Mouse (Mus musculus) heart, postnatal 0 days (tissue): ENCODE data around the gene Olfr545. TPM values are rescaled to one million over a fixed set of nuclear protein-coding genes. Genes with fewer than 3 reads are reported as not detected.

Experiments used
- ATAC-seq: fragments of 200-750 bp; cut with Nextera tagmentation; 2 replicates; pipeline ENCODE4 v1.8.0; 2017; ENCODE audit warnings: low read depth, moderate number of reproducible peaks, moderate library complexity; ENCODE audit not compliant: insufficient read depth
- DNase-seq: peaks from one replicate; pipeline ENCODE4 v3.0.0-alpha.2; 2016; ENCODE audit warnings: low spot score
- H3K27ac ChIP-seq: fragments of 300-500 bp; sonication (generic); 2 replicates; pipeline ENCODE4 v1.5.1; 2014; ENCODE audit warnings: low read depth, mild to moderate bottlenecking
- H3K27me3 ChIP-seq: fragments of 300-500 bp; sonication (generic); 2 replicates; pipeline ENCODE4 v1.6.1; 2014; ENCODE audit warnings: low read length, mixed read lengths; ENCODE audit not compliant: control insufficient read depth, insufficient read depth
- H3K36me3 ChIP-seq: fragments of 300-500 bp; sonication (generic); replicated peaks from 2 replicates; pipeline ENCODE4 v1.6.1; 2014; ENCODE audit warnings: low read length, mixed read lengths; ENCODE audit not compliant: control insufficient read depth, insufficient read depth
- H3K4me1 ChIP-seq: fragments of 300-500 bp; sonication (generic); 2 replicates; pipeline ENCODE4 v1.6.1; 2014; ENCODE audit warnings: antibody characterized with exemption; ENCODE audit not compliant: control insufficient read depth, insufficient read depth
- H3K4me2 ChIP-seq: fragments of 300-500 bp; sonication (generic); 2 replicates; pipeline ENCODE4 v1.6.1; 2014; ENCODE audit warnings: low read depth, mild to moderate bottlenecking, low read length, moderate library complexity
- H3K4me3 ChIP-seq: fragments of 300-500 bp; sonication (generic); 2 replicates; pipeline ENCODE4 v1.5.1; 2014; ENCODE audit warnings: low read depth, low read length
- H3K9ac ChIP-seq: fragments of 300-500 bp; sonication (generic); replicated peaks from 2 replicates; pipeline ENCODE4 v1.6.1; 2014; ENCODE audit warnings: low read depth, low read length, mixed read lengths
- H3K9me3 ChIP-seq: fragments of 300-500 bp; sonication (generic); replicated peaks from 2 replicates; pipeline ENCODE4 v1.6.1; 2016; ENCODE audit warnings: low read length; ENCODE audit not compliant: control insufficient read depth
- CTCF ChIP-seq: IDR thresholded peaks from 2 replicates; pipeline ENCODE4 v1.5.1; 2016; ENCODE audit warnings: antibody characterized with exemption, control low read depth, low read depth
- EP300 ChIP-seq: IDR thresholded peaks from 2 replicates; pipeline ENCODE4 v1.6.1; 2016; ENCODE audit warnings: antibody characterized with exemption, low read depth
- WGBS: fragments of 180-500 bp; shearing (Covaris S2); extraction: QIAGEN DNeasy Blood & Tissue Kit; methylation state at CpG from one replicate; pipeline ENCODE4 v1.1.7; 2014; 5-methylcytosine and 5-hydroxymethylcytosine counted together
- polyA plus RNA-seq: library from polyadenylated mRNA; unstranded; fragments of >200 nt; fragmentation: Nextera tagmentation; extraction: Ambion mirVana; gene quantifications from 2 replicates; pipeline ENCODE4 v1.2.1, GENCODE M21; 2015
- total RNA-seq: library from RNA; depleted of rRNA; stranded (reverse); fragments of >200 nt; gene quantifications from 2 replicates; pipeline ENCODE4 v1.2.3, GENCODE M21; 2014; ENCODE audit warnings: low replicate concordance; rRNA removed

The Olfr545 gene
- total RNA-seq (not detected in 2 replicates), polyA plus RNA-seq (not detected in 2 replicates)

- ATAC-seq (no peak), DNase-seq (no peak)
- Histone ChIP-seq H3K9ac (no peak within 1 kb of the TSS), H3K4me1 (no peaks in the 10 kb centered on the region), H3K27me3 (no peaks in the 10 kb centered on the region), H3K36me3 (no peaks in the 10 kb centered on the region), H3K4me2 (no peak within 1 kb of the TSS), H3K4me3 (no peak within 1 kb of the TSS), H3K9me3 (no peaks in the 10 kb centered on the region), H3K27ac (no peak within 1 kb of the TSS)
- TF ChIP-seq CTCF = no peak
- no peak for TF ChIP-seq EP300
- whole genome bisulfite sequencing = 44% methylated on average over 3 of the region's 3 CpGs
These were observed at the start of gene Olfr545 for GRCm38 (mm10) chr7:102499473-102499872. TSS of gene Olfr545 (minus strand) at chr7:102499573.

- H3K4me3 ChIP-seq = no peak overlapping the region
- no peak for TF ChIP-seq EP300
- H3K4me2 ChIP-seq = no peak overlapping the region
- no peaks in the 10 kb centered on the region for H3K4me1 ChIP-seq
- no peaks in the 10 kb centered on the region for H3K9me3 ChIP-seq
- WGBS = 31% methylated on average over 3 of the region's 3 CpGs
- no peaks in the 10 kb centered on the region for H3K36me3 ChIP-seq
- no peak overlapping the region for H3K9ac ChIP-seq
- ATAC-seq (no peak), DNase-seq (no peak)
- no peaks in the 10 kb centered on the region for H3K27me3 ChIP-seq
- no peak overlapping the region for H3K27ac ChIP-seq
These were observed 41.9 kb upstream of the Olfr545 start for GRCm38 (mm10) chr7:102541251-102541650.

GRCm38 (mm10) chr7:102540596-102540995, 41.2 kb upstream of the Olfr545 start, which contains the start of gene Olfr548-ps1:
TSS of gene Olfr548-ps1 (plus strand) at chr7:102540896.
- Histone ChIP-seq H3K9me3 (no peaks in the 10 kb centered on the region), H3K36me3 (no peaks in the 10 kb centered on the region), H3K4me1 (no peaks in the 10 kb centered on the region), H3K27me3 (no peaks in the 10 kb centered on the region), H3K9ac (no peak within 1 kb of the TSS), H3K4me3 (no peak within 1 kb of the TSS), H3K4me2 (no peak within 1 kb of the TSS), H3K27ac (no peak within 1 kb of the TSS)
- ATAC-seq (no peak), DNase-seq (no peak)
- no peak for TF ChIP-seq CTCF
- TF ChIP-seq EP300 = no peak
- whole genome bisulfite sequencing = 78% methylated on average over 2 of the region's 2 CpGs

DNA sequence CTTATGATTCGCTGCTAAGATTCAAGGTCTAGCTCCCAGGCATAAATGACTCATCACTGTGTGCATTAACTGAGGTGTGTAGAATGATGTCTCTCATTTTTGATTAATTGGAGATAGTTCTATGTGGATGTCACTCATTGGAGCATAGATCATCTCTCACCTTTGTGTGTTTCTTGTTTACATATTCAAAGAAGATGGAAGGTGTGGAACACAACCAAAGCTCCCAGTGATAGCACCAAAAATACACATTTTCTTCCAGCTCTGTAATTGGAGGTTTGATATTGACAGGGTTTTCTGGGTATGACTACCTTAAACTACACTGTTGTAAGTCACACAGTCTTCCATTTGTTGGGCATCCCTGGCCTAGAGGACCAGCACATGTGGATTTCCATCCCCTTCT, 35.1 kb upstream of the Olfr545 start, which contains the start of gene Olfr547:
Olfr547 (plus strand) TSS at position 301 of the 400 bp plus-strand sequence.
- DNase-seq (no peak), ATAC-seq (no peak)
- 63% methylated on average over 1 of the region's 1 CpGs for WGBS
- Histone ChIP-seq H3K27me3 (no peaks in the 10 kb centered on the region), H3K9me3 (no peaks in the 10 kb centered on the region), H3K27ac (no peak within 1 kb of the TSS), H3K4me3 (no peak within 1 kb of the TSS), H3K4me2 (no peak within 1 kb of the TSS), H3K9ac (no peak within 1 kb of the TSS), H3K36me3 (no peaks in the 10 kb centered on the region), H3K4me1 (no peaks in the 10 kb centered on the region)
- TF ChIP-seq EP300 = no peak
- no peak for TF ChIP-seq CTCF

- H3K4me3 ChIP-seq = no peak overlapping the region
- ATAC-seq = no peak
- DNase-seq = no peak
- no peaks in the 10 kb centered on the region for H3K27me3 ChIP-seq
- TF ChIP-seq CTCF (no peak), EP300 (no peak)
- H3K36me3 ChIP-seq = no peaks in the 10 kb centered on the region
- H3K4me1 ChIP-seq = no peaks in the 10 kb centered on the region
- no peaks in the 10 kb centered on the region for H3K9me3 ChIP-seq
- no peak overlapping the region for H3K4me2 ChIP-seq
- no peak overlapping the region for H3K27ac ChIP-seq
- H3K9ac ChIP-seq = no peak overlapping the region
- WGBS = 69% methylated on average over 1 of the region's 1 CpGs
These were observed 29.7 kb upstream of the Olfr545 start for GRCm38 (mm10) chr7:102529052-102529451.

- Histone ChIP-seq H3K4me2 (no peak overlapping the region), H3K4me1 (no peaks in the 10 kb centered on the region), H3K9ac (no peak overlapping the region), H3K4me3 (no peak overlapping the region), H3K36me3 (no peaks in the 10 kb centered on the region), H3K27ac (no peak overlapping the region), H3K27me3 (peaks cover 17% of the 10 kb centered on the region), H3K9me3 (no peaks in the 10 kb centered on the region)
- WGBS = 54% methylated on average over 2 of the region's 2 CpGs
- ATAC-seq (no peak), DNase-seq (no peak)
- TF ChIP-seq CTCF = no peak
- TF ChIP-seq EP300 = no peak
These were observed 17.6 kb upstream of the Olfr545 start for GRCm38 (mm10) chr7:102517051-102517335.
